Mouse (Mus musculus) lung, postnatal 0 days (tissue): ENCODE data around the gene Tmem121b. TPM values are rescaled to one million over a fixed set of nuclear protein-coding genes. Genes with fewer than 3 reads are reported as not detected.

Source experiments
- ATAC-seq: fragments of 200-750 bp; cut with Nextera tagmentation; 2 replicates; pipeline ENCODE4 v1.8.0; 2017; ENCODE audit warnings: moderate library complexity
- DNase-seq: peaks from one replicate; pipeline ENCODE4 v3.0.0-alpha.2; 2016; ENCODE audit warnings: low spot score
- H3K27ac ChIP-seq: fragments of 300-500 bp; sonication (generic); 2 replicates; pipeline ENCODE4 v1.5.1; 2014; ENCODE audit warnings: antibody characterized with exemption, mild to moderate bottlenecking, low read length, mixed read lengths
- H3K27me3 ChIP-seq: fragments of 300-500 bp; sonication (generic); replicated peaks from 2 replicates; pipeline ENCODE4 v1.6.1; 2014; ENCODE audit warnings: low read length, mixed read lengths; ENCODE audit not compliant: insufficient read depth
- H3K36me3 ChIP-seq: fragments of 300-500 bp; sonication (generic); 2 replicates; pipeline ENCODE4 v1.6.1; 2014; ENCODE audit warnings: low read length, mixed read lengths; ENCODE audit not compliant: insufficient read depth
- H3K4me1 ChIP-seq: fragments of 300-500 bp; sonication (generic); 2 replicates; pipeline ENCODE4 v1.6.1; 2014; ENCODE audit warnings: antibody characterized with exemption, low read depth, low read length, mixed read lengths; ENCODE audit not compliant: insufficient read depth
- H3K4me2 ChIP-seq: fragments of 300-500 bp; sonication (generic); replicated peaks from 2 replicates; pipeline ENCODE4 v1.6.1; 2014; ENCODE audit warnings: low read depth, mild to moderate bottlenecking, low read length, moderate library complexity, mixed read lengths
- H3K4me3 ChIP-seq: fragments of 300-500 bp; sonication (generic); 2 replicates; pipeline ENCODE4 v1.5.1; 2014; ENCODE audit warnings: low read depth, low read length
- H3K9ac ChIP-seq: fragments of 300-500 bp; sonication (generic); replicated peaks from 2 replicates; pipeline ENCODE4 v1.6.1; 2014; ENCODE audit warnings: low read depth, mild to moderate bottlenecking
- H3K9me3 ChIP-seq: fragments of 300-500 bp; sonication (generic); 2 replicates; pipeline ENCODE4 v1.6.1; 2016; ENCODE audit warnings: low read length, mixed read lengths
- CTCF ChIP-seq: IDR thresholded peaks from 2 replicates; pipeline ENCODE4 v1.5.1; 2016; ENCODE audit warnings: antibody characterized with exemption, mild to moderate bottlenecking
- EP300 ChIP-seq: IDR thresholded peaks from 2 replicates; pipeline ENCODE4 v1.6.1; 2016; ENCODE audit warnings: antibody characterized with exemption, mild to moderate bottlenecking, control low read depth
- WGBS: fragments of 180-500 bp; shearing (Covaris S2); extraction: QIAGEN DNeasy Blood & Tissue Kit; methylation state at CpG from one replicate; pipeline ENCODE4 v1.1.7; 2014; 5-methylcytosine and 5-hydroxymethylcytosine counted together
- polyA plus RNA-seq: library from polyadenylated mRNA; unstranded; fragments of >200 nt; fragmentation: Nextera tagmentation; extraction: Ambion mirVana; gene quantifications from 2 replicates; pipeline ENCODE4 v1.2.1, GENCODE M21; 2015

Gene Tmem121b
- polyA plus RNA-seq, 1 experiment from 2014 or later = 0.58 TPM

DNA sequence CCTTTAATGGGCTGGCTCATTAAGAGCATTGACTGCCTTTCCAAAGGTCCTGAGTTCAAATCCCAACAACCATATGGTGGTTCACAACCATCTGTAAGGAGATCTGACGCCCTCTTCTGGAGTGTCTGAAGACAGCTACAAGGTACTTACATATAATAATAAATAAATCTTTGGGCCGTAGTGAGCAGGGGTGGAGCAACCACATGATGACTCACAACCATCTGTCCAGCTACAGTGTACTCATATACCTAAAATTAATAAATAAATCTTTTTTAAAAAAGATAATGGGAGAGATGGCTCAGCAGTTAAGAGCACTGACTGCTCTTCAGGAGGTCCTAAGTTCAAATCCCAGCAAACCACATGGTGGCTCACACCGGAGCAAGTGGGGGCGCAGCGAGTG is 35.9 kb downstream of the Tmem121b start:
- no peaks in the 10 kb centered on the region for H3K36me3 ChIP-seq
- no peaks in the 10 kb centered on the region for H3K9me3 ChIP-seq
- no peak overlapping the region for H3K9ac ChIP-seq
- H3K27ac ChIP-seq = no peak overlapping the region
- 80% methylated on average over 5 of the region's 5 CpGs for WGBS
- H3K4me1 ChIP-seq = no peaks in the 10 kb centered on the region
- ATAC-seq (no peak), DNase-seq (no peak)
- no peak overlapping the region for H3K4me3 ChIP-seq
- H3K27me3 ChIP-seq = 0 out of 2 replicates have a peak, but pooled peaks cover 5% of the 10 kb centered on the region
- TF ChIP-seq EP300 (no peak), CTCF (no peak)
- no peak overlapping the region for H3K4me2 ChIP-seq

DNA sequence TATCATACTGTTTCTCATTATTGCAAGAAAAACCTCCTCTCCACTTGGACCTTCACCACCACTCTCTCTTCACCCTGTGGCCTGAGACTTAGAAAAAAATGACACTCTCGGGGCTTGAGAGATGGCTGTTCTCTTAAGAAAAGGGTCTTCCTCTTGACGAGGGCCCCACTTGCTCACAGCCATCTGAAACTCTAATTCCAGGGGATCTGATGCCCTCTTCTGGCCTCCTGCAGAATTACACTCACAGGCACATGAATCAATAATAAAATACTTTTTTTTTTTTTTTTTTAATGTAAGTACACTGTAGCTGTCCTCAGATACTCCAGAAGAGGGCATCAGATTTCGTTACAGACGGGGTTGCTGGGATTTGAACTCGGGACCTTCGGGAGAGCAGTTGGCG is 36.5 kb downstream of the Tmem121b start:
- H3K4me3 ChIP-seq = no peak overlapping the region
- no peaks in the 10 kb centered on the region for H3K9me3 ChIP-seq
- no peak for DNase-seq
- no peak for ATAC-seq
- H3K4me1 ChIP-seq = no peaks in the 10 kb centered on the region
- TF ChIP-seq CTCF (peak; percentile 37), EP300 (no peak)
- H3K4me2 ChIP-seq = no peak overlapping the region
- H3K27ac ChIP-seq = no peak overlapping the region
- 65% methylated on average over 7 of the region's 7 CpGs for WGBS
- no peaks in the 10 kb centered on the region for H3K36me3 ChIP-seq
- 0 out of 2 replicates have a peak, but pooled peaks cover 3% of the 10 kb centered on the region for H3K27me3 ChIP-seq
- no peak overlapping the region for H3K9ac ChIP-seq

DNA sequence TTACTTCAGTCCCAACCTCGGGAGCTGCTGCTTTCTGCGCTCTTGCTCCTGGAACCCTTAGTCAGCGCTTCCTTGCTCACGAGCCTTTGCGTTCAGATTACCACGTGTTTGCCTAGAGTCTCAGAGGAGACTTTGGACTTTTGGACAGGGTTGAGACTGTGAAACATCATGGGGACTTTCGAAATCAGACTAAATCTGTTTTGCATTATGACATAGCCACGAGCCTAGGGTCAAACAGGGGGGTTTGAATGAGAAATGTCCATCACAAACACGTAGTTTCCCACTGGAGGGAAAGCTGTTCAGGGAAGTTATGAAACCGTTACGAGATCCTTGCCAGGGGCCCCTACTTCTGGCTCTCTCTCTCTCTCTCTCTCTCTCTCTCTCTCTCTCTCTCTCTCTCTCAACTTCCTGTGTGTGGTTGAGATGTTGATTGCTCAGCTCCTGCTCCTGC is 39.0 kb downstream of the Tmem121b start:
- Histone ChIP-seq H3K9me3 (no peaks in the 10 kb centered on the region), H3K36me3 (no peaks in the 10 kb centered on the region), H3K27ac (no peak overlapping the region), H3K4me3 (no peak overlapping the region), H3K4me2 (no peak overlapping the region), H3K4me1 (no peaks in the 10 kb centered on the region), H3K9ac (no peak overlapping the region), H3K27me3 (no peaks in the 10 kb centered on the region)
- ATAC-seq (peak; percentile 87), DNase-seq (peak; percentile 82)
- 33% methylated on average over 11 of the region's 11 CpGs for WGBS
- no peak for TF ChIP-seq CTCF
- peak; percentile 53; the same call in 1 of the 2 replicates for TF ChIP-seq EP300

DNA sequence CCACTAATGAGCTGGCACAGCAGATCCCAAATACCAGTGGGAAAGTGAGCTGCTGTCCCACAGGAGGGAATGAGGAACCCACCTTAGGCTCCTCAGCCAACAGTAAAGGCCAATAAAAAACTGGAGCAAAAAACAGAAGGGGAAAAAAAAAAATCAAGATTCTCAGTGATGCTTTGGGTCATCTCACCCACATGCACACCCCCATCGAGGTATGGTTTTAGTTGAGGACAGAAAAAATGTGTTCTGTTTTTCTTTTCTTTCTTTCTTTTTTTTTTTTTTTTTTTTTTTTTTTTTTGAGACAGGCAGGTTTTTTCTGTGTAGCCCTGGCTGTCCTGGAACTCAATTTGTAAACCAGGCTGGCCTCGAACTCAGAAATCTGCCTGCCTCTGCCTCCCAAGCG is 40.1 kb downstream of the Tmem121b start:
- WGBS = 85% methylated on average over 3 of the region's 3 CpGs
- no peaks in the 10 kb centered on the region for H3K27me3 ChIP-seq
- ATAC-seq (no peak), DNase-seq (no peak)
- no peaks in the 10 kb centered on the region for H3K4me1 ChIP-seq
- no peaks in the 10 kb centered on the region for H3K36me3 ChIP-seq
- H3K9ac ChIP-seq = no peak overlapping the region
- no peaks in the 10 kb centered on the region for H3K9me3 ChIP-seq
- H3K27ac ChIP-seq = no peak overlapping the region
- no peak overlapping the region for H3K4me2 ChIP-seq
- no peak overlapping the region for H3K4me3 ChIP-seq
- TF ChIP-seq EP300 (no peak), CTCF (no peak)

DNA sequence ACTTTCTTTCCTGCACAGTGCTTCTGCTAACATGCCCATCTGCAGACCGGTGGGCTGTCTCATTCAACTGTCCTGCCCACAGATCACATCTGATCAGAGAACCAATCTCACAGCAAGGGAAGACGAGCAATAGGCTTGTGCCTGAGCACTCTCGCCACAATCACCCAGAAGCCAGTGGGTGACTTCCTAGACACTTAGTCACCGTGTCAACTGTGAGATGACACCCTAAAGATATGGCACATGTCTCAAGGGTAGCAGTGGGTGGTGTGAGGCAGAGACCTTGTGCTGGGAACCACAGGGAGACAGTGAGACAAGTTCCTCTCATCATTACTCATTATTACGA is 40.5 kb downstream of the Tmem121b start:
- DNase-seq (no peak), ATAC-seq (0 out of 2 replicates have a peak, but pooled peaks have one; percentile 9)
- Histone ChIP-seq H3K27ac (no peak overlapping the region), H3K4me2 (no peak overlapping the region), H3K27me3 (no peaks in the 10 kb centered on the region), H3K4me3 (no peak overlapping the region), H3K4me1 (no peaks in the 10 kb centered on the region), H3K9me3 (no peaks in the 10 kb centered on the region), H3K9ac (no peak overlapping the region), H3K36me3 (no peaks in the 10 kb centered on the region)
- 72% methylated on average over 5 of the region's 5 CpGs for WGBS
- no peak for TF ChIP-seq CTCF
- TF ChIP-seq EP300 = no peak

DNA sequence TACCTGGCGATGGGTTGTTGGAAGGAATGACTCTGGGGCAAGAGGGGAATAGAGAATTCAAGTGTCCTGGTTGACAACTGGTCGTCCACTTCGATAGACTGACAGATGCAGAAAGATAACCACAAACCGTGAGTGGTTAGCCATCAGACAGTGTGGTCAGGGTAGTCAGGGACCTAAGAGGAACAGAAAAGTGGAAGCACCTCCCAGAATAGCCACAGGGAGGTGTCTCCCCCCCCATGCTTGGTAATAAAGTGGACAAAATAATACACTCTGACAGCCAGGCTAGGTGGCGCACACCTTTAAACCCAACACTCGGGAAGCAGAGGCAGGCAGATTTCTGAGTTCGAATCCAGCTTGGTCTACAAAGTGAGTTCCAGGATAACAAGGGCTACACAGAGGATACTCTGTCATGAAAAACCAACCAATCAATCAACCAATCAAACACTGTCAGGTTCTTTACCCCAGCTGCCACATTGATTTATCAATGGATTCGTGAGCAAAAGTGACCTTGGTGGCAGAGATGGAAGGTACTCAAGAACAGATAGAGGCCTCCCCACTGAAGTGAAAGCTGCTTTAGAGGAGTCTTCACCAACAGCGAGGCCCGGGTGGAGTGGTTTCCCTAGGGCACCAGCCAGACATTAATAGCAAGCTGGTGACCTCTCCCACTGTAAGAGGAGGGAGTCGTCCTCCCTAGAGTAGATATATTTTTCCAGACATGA is 41.1 kb downstream of the Tmem121b start:
- Histone ChIP-seq H3K9me3 (no peaks in the 10 kb centered on the region), H3K4me1 (no peaks in the 10 kb centered on the region), H3K4me2 (no peak overlapping the region), H3K9ac (no peak overlapping the region), H3K4me3 (no peak overlapping the region), H3K27me3 (no peaks in the 10 kb centered on the region), H3K36me3 (no peaks in the 10 kb centered on the region), H3K27ac (no peak overlapping the region)
- 81% methylated on average over 11 of the region's 11 CpGs for WGBS
- DNase-seq = no peak
- no peak for TF ChIP-seq EP300
- no peak for TF ChIP-seq CTCF
- ATAC-seq = no peak
